ENCODE assay signal across 4 mouse cellular contexts in the genomic region with DNA sequence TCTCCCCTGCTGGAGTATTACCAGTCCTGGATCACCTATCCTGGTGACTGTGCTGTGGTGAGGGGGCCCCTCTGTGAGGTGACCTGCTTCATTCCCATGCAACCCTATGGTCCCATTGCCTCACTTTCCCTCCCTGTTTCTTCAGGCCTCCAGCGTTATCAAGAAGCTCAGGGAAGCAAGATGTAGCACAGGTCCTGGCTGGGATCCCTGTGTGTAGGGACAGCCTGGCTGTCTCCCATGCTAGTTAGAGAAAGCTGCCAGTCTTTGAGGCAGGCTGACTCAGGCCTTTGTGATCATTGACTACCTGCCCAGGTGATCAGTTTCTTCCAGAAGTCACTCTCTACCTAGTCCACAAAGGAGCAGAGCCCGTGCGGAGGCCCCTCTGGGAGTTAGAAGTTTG.
"Had no signal": no experiment of that assay in that cellular context is flagged by ENCODE, and none has a peak within 500 bp of the region (broad histone marks: within the 10 kb centered on the region; RNA-seq: fewer than 3 reads in every experiment).

No protein-coding gene starts in this region.

- H3K4me1 ChIP-seq: stomach, embryonic 15.5 days had no signal

- H3K27ac ChIP-seq: neural tube, embryonic 13.5 days; neural tube, embryonic 15.5 days; stomach, embryonic 15.5 days; stomach, postnatal 0 days had no signal

- H3K4me3 ChIP-seq: neural tube, embryonic 13.5 days; neural tube, embryonic 15.5 days; stomach, embryonic 15.5 days had no signal

- H3K27me3 ChIP-seq: neural tube, embryonic 13.5 days; neural tube, embryonic 15.5 days; stomach, embryonic 15.5 days had no signal
